Mouse (Mus musculus): Measurements from ENCODE around the gene Srrt. TPM values are rescaled to one million over a fixed set of nuclear protein-coding genes. Genes with fewer than 3 reads are reported as not detected.
"Not testable (repeated sequence)": the region's sequence is repeated elsewhere in the genome, so short reads cannot be mapped to it uniquely, and the experiment has no call there.

Gene Srrt
- total RNA-seq, 2 experiments from 2014 or later, result 235 to 577 TPM

GRCm38 (mm10) chr5:137284411-137284810 lies 23.1 kb downstream of the Srrt start:
- not testable (repeated sequence) for ATAC-seq (replicated peaks; ENCODE audit: low FRiP score, poor library complexity, severe bottlenecking)

GRCm38 (mm10) chr5:137277360-137278342 lies 29.8 kb downstream of the Srrt start:
- no peak for ATAC-seq (replicated peaks; ENCODE audit: low FRiP score, poor library complexity, severe bottlenecking)

- no peak for ATAC-seq (replicated peaks; ENCODE audit: low FRiP score, poor library complexity, severe bottlenecking)
Measured at GRCm38 (mm10) chr5:137268131-137268910, 39.2 kb downstream of the Srrt start.

- ATAC-seq (replicated peaks; ENCODE audit: low FRiP score, poor library complexity, severe bottlenecking), result no peak
Measured at GRCm38 (mm10) chr5:137264787-137265186, 42.7 kb downstream of the Srrt start.

GRCm38 (mm10) chr5:137263897-137264720 lies 43.4 kb downstream of the Srrt start:
- 0 out of 2 replicates have a peak, but pooled peaks have one; percentile 39 for ATAC-seq (replicated peaks; ENCODE audit: low FRiP score, poor library complexity, severe bottlenecking)

Other genes starting within 250 kb of the Srrt start
- not detected in 2 replicates for gene Serpine1, start 235.4 kb downstream of the Srrt start, total RNA-seq (2015; ENCODE audit: low replicate concordance)
- gene Serpine1, start 235.4 kb downstream of the Srrt start, total RNA-seq (2017; ENCODE audit: low replicate concordance), result not detected in 2 replicates
- 70.6 and 76.3 TPM in 2 replicates for gene Trim56, start 191.5 kb downstream of the Srrt start, total RNA-seq (2015; ENCODE audit: low replicate concordance)
- gene Trim56, start 191.5 kb downstream of the Srrt start, total RNA-seq (2017; ENCODE audit: low replicate concordance), result 89.0 and 113 TPM in 2 replicates
- not detected in 2 replicates for gene Muc3, start 158.4 kb downstream of the Srrt start, total RNA-seq (2015; ENCODE audit: low replicate concordance)
- gene Muc3, start 158.4 kb downstream of the Srrt start, total RNA-seq (2017; ENCODE audit: low replicate concordance), result not detected in 2 replicates
- gene Muc3a, start 95.3 kb downstream of the Srrt start, total RNA-seq (2015; ENCODE audit: low replicate concordance), result 0.42 TPM in 1 of 2 replicates, not detected in the other
- 0.64 TPM in 1 of 2 replicates, not detected in the other for gene Muc3a, start 95.3 kb downstream of the Srrt start, total RNA-seq (2017; ENCODE audit: low replicate concordance)
- gene Ache, start 20.2 kb downstream of the Srrt start, total RNA-seq (2015; ENCODE audit: low replicate concordance), result 261 and 288 TPM in 2 replicates
- gene Ache, start 20.2 kb downstream of the Srrt start, total RNA-seq (2017; ENCODE audit: low replicate concordance), result 159 and 175 TPM in 2 replicates
- 50.8 and 61.2 TPM in 2 replicates for gene Ufsp1, start 13.0 kb downstream of the Srrt start, total RNA-seq (2015; ENCODE audit: low replicate concordance)
- gene Ufsp1, start 13.0 kb downstream of the Srrt start, total RNA-seq (2017; ENCODE audit: low replicate concordance), result 27.8 and 30.2 TPM in 2 replicates
- gene Trip6, start 6.7 kb upstream of the Srrt start, total RNA-seq (2015; ENCODE audit: low replicate concordance), result 1.4 TPM in 1 of 2 replicates, not detected in the other
- 1.8 and 7.2 TPM in 2 replicates for gene Trip6, start 6.7 kb upstream of the Srrt start, total RNA-seq (2017; ENCODE audit: low replicate concordance)
- 0.72 and 1.7 TPM in 2 replicates for gene Slc12a9, start 25.9 kb upstream of the Srrt start, total RNA-seq (2015; ENCODE audit: low replicate concordance)
- 0.15 and 0.64 TPM in 2 replicates for gene Slc12a9, start 25.9 kb upstream of the Srrt start, total RNA-seq (2017; ENCODE audit: low replicate concordance)
- gene Ephb4, start 42.4 kb upstream of the Srrt start, total RNA-seq (2015; ENCODE audit: low replicate concordance), result 0.42 TPM in 1 of 2 replicates, not detected in the other
- not detected in 2 replicates for gene Ephb4, start 42.4 kb upstream of the Srrt start, total RNA-seq (2017; ENCODE audit: low replicate concordance)
- gene Zan, start 169.4 kb upstream of the Srrt start, total RNA-seq (2015; ENCODE audit: low replicate concordance), result not detected in 2 replicates
- not detected in 2 replicates for gene Zan, start 169.4 kb upstream of the Srrt start, total RNA-seq (2017; ENCODE audit: low replicate concordance)
- 2.9 and 23.5 TPM in 2 replicates for gene Pop7, start 194.8 kb upstream of the Srrt start, total RNA-seq (2015; ENCODE audit: low replicate concordance)
- gene Pop7, start 194.8 kb upstream of the Srrt start, total RNA-seq (2017; ENCODE audit: low replicate concordance), result 0.38 and 10.8 TPM in 2 replicates
- 5.4 and 5.8 TPM in 2 replicates for gene Gigyf1, start 210.9 kb upstream of the Srrt start, total RNA-seq (2015; ENCODE audit: low replicate concordance)
- gene Gigyf1, start 210.9 kb upstream of the Srrt start, total RNA-seq (2017; ENCODE audit: low replicate concordance), result 8.1 and 11.2 TPM in 2 replicates
- gene Epo, start 225.6 kb upstream of the Srrt start, total RNA-seq (2015; ENCODE audit: low replicate concordance), result not detected in 2 replicates
- gene Epo, start 225.6 kb upstream of the Srrt start, total RNA-seq (2017; ENCODE audit: low replicate concordance), result not detected in 2 replicates
- gene Gnb2, start 225.8 kb upstream of the Srrt start, total RNA-seq (2015; ENCODE audit: low replicate concordance), result 253 and 262 TPM in 2 replicates
- 152 and 170 TPM in 2 replicates for gene Gnb2, start 225.8 kb upstream of the Srrt start, total RNA-seq (2017; ENCODE audit: low replicate concordance)
- not detected in 2 replicates for gene Actl6b, start 245.8 kb upstream of the Srrt start, total RNA-seq (2015; ENCODE audit: low replicate concordance)
- not detected in 2 replicates for gene Actl6b, start 245.8 kb upstream of the Srrt start, total RNA-seq (2017; ENCODE audit: low replicate concordance)